Mouse (Mus musculus) thymus, postnatal 14 days (tissue): Measurements from ENCODE around the gene Slc35f4.
"Not testable (repeated sequence)": the region's sequence is repeated elsewhere in the genome, so short reads cannot be mapped to it uniquely, and the experiment has no call there.

Experiments used
- DNase-seq: peaks from one replicate; pipeline ENCODE4 v3.0.0; 2021

Gene Slc35f4

DNA sequence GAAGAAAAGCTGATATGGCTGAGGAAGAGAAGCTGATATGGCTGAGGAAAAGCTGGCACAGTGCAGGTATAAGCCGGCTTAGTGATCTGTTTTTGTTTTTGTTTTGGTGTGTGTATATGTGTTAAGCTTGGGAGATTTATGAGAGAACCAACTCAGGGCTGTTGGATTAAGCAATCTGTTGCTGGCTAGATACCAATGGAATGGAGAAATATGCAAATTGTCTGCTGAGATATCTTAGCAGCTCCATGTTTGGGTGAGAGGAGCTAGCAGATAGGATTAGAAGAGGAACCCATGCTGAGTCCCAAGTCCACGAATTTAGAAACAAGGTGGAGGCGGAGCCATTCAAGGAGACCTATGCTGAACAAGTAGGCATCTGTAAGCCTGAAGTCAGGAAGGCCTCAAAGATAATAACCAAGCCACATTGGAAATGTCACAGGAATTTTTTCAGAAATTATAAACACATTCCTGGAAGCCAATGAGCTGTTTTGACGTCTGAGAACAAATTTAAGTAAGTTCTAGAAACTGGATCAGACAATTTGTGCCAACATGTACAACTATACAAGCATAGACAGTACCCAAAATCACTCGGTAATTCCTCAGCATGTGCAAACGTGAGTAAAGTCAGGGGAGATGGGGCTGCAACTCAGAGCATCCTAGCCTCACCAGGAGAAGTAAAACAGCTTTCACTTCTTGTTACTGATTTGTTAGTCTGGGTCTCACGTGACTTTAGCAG is 177.5 kb downstream of the Slc35f4 start:
- no peak for DNase-seq

DNA sequence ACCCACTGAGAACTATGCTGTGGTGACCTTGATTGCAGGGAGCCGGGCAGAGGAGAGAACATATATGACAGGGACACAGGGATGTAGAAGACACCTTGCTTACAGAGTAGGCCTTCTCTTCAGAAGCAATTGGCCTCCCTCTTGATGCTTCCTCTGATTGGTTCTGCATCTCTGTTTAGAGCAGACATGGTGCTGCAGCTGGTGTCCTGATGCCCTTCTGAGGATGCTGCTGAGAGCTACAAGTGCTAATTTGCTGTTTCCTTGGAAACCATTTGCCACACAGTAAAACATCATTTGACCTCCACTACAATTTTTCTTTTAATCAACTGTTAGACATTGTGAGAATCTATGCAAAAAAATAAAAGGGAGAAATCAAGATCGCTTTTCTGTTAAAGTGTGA is 180.0 kb downstream of the Slc35f4 start:
- no peak for DNase-seq

DNA sequence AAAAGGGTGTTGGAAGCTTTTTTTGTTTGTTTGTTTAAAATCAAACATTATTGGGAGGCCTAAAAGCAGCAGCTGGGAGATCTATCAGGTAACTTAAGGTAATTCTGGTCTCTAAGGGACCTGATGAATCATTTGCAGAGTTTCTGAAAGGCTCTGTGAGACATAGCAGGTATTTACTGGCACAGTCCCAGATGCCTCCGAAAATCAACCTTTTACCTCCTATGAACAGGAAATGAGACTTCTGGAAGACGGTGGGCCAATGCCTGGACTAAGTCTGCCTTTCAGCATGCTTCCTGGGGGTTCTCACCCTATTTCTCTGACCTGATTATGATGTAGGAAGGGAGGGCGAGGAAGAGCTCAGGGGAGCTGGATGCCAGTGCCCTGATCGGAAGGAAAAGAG is 188.8 kb downstream of the Slc35f4 start:
- DNase-seq: no peak

- DNase-seq: no peak
These were observed 192.0 kb downstream of the Slc35f4 start for GRCm38 (mm10) chr14:49333841-49334240.

GRCm38 (mm10) chr14:49316493-49316894 is 209.4 kb downstream of the Slc35f4 start:
- DNase-seq: no peak

DNA sequence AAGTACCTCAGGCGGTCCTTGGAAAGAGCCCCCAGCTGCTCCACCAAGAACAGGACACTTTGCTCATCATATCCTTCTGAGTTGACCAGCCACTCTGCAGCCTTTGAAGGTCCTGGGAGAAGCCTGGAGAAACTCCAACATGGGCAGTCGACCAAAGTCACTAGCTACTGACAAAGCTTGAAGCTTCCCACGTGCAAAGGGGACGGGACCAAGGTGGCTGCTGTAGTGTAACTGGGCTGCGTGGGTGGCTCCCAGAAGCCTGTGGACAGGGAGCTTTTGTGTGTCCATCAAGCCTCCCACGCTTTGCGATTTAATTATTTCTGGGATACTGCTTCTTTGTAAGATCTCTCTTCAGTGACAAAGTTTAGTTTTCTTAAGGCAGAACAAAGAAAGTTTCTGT is 211.9 kb downstream of the Slc35f4 start:
- DNase-seq: no peak

DNA sequence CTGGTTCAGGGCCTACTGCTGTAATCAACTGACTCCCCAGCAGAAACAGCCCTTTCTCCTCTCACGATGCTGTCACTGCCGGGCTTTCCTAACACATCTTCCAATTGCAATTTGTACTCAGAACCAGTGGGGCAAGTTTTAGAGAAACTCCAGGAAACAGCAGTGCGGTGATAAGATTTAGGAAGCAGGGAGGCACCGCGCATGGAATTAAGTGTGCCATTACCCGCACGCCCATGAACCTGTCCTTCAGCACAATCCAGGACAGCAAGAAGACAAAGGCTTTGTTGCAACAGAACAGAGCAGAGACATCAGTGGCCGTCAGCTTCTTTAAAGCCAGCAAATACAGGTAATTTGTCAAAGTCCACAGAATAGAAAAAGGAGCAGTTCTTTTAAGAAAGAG is 212.5 kb downstream of the Slc35f4 start:
- no peak for DNase-seq

- no peak for DNase-seq
These were observed 214.3 kb downstream of the Slc35f4 start for GRCm38 (mm10) chr14:49311548-49311947.

DNA sequence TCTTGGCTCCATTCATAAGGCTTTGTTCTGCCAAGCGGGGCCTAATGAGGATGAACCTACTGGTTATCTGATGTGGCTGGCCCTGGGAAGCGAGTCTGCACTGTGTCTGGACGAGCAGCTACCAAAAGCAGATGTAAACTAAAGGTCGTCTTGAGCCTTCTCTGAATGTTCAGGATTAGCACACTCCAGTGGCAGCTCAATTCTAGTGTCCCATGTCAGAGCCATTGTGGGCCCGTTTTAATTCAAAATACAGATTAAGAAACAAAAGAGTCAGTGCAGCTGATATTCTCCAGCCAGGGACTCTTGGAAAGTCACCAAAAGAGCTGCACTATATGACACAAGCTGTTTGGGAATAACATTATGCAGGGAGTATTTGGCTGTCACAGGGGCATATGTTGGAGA is 214.8 kb downstream of the Slc35f4 start:
- no peak for DNase-seq

DNA sequence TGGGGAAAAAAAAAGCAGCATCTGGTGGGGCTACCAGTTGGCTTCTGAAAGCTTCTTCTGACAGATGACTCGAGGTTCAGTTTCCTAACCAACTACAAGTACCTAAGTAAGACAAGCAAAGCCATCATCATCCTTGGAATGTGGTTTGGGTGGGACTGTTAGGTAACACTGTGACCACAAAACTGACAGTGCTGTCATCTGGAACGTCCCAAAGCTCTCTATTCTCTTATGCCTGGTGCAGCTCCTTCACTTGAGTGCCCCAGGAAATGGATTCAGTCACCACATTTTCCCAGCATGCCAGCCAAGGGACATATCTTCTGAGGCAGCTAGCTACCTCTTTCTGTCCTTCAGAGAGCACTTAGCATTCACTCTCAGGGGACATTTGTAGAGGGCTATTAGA is 216.2 kb downstream of the Slc35f4 start:
- no peak for DNase-seq

GRCm38 (mm10) chr14:49308591-49308990 is 217.3 kb downstream of the Slc35f4 start:
- no peak for DNase-seq

DNA sequence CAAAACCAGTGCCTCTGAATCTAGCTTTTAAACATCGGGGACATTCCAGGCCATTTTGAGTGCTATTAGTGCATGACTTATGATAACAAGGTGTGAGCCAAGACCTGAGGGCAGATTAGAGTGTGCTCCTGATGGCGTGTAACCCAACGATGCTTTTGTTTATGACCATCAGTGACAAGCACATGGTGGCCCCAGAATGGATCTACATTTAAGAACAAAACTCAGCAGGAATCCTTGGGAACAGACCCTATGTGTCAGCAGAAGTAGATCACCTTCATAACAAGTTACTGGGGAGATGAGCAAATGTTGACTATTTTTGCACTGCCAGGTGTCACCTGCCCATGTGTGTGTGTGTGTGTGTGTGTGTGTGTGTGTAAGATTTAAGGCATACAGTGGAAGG is 218.0 kb downstream of the Slc35f4 start:
- no peak for DNase-seq

- no peak for DNase-seq
These were observed 220.1 kb downstream of the Slc35f4 start for GRCm38 (mm10) chr14:49305534-49306409.

GRCm38 (mm10) chr14:49302271-49302857 is 223.5 kb downstream of the Slc35f4 start:
- no peak for DNase-seq

DNA sequence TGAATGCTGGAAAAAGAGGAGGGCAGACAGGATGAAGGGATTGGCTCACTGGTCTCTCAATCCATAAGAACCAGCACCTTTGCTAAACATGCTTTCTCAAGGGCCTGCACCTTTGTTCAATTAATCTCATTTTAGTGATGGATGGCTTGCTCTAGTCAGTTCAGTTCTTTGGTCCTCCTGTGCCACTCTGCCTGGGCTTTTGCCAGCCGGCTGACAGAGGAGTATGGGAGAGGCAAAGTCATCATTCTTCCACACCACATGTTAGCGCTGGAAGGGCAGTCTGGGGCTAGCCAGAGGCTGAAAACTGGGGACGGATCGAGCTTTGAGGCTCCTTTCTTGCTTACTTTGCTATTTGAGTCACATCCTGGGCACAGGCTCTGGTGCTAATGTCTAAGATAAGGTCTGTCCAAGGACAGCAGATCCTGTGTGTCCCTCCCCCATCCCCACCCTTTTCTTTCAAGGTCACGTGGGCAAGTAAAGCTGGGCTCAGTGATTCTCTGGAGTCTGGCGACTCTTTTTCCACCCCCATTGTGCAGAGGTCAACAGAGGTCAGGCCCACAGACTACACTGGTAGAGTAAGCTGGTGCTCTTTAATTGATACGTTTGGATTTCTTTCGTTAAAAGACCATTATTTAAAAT is 224.7 kb downstream of the Slc35f4 start:
- DNase-seq: no peak

DNA sequence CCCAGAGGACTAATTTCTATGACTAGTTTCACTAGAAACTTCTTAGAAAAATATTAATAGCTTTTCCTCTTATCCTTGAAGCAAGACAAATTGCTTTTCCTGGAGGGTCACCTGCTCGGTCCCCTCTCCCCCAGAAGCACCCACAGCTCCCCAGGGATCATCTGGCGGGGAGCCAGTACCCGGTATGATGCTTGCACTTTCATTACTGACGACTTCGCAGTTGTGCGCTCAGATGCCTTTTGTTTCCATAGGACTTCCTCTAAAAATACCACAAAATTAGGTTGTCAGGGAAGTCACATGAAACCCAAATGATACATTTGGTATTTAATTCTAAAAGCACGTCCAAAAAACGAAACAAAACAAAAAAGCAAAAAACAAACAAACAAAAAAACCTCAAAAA is 225.5 kb downstream of the Slc35f4 start:
- DNase-seq: no peak

DNA sequence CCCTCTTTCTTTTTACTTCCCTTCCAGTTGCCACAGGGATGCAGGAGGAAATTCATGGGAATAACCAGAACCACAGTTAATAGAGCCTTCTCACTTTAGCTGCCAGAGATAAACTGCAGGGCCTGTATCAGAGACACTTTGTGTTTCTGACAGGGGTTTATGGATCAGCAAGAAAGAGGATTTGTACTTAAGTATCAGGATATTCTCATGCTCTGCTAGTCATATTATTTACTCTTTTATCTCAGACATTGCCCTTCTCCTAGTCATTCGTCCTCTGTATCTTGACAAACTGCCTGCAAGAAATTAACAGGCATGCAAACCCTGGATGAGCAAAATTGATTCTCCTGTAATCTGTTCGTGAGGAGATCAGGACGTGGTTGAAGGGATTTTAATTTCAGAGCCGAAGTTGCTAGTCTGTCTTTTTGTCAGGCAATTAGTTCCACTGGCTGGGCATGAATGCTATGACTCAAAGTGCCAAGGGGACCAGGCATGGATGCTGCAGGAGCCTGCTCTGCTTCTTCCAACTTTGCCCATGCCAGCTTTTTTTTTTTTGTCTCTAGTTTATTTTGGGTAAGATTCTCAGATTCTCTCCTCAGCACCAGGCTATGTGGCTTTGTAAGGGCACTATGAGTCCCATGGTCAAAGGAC is 231.9 kb downstream of the Slc35f4 start:
- no peak for DNase-seq

GRCm38 (mm10) chr14:49290029-49290745 is 235.7 kb downstream of the Slc35f4 start:
- no peak for DNase-seq

GRCm38 (mm10) chr14:49283784-49284655 is 241.8 kb downstream of the Slc35f4 start:
- DNase-seq: no peak

GRCm38 (mm10) chr14:49278880-49279279 is 247.0 kb downstream of the Slc35f4 start:
- no peak for DNase-seq

DNA sequence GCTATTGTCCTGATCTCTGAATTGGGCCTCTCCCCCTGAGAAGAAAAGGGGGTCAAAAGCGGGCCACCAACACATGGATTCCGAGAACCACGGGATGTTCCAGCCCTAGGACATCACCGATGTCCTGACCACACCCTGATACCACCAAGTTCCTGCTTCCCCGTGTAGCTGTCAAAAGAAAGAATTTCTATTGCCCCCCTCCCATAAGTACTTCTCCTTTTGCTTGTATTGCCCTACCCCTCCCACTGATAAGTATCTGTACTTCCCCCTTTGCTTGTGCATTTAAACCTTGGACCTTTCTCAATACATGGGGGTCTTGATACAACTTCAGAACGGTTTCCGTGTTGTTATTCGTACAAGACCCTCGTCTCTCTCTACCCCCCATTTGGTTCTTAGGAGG is 247.4 kb downstream of the Slc35f4 start:
- DNase-seq: not testable (repeated sequence)
